Mouse (Mus musculus): ENCODE data around the gene Grm5.

- TF ChIP-seq CTCF (IDR thresholded peaks at IDR 0.05; ENCODE audit: low read depth) (no peak), EP300 (IDR thresholded peaks at IDR 0.05; ENCODE audit: low read depth) (no peak)
Observed at GRCm38 (mm10) chr7:87843496-87843895, 259.5 kb downstream of the Grm5 start.
